In genomic region chr9:32544731-32545661, GRCm38 (mm10) we compare ENCODE assay signal across 8 mouse cellular contexts. TPM values are rescaled to one million over a fixed set of nuclear protein-coding genes. Genes with fewer than 3 reads are reported as not detected.
A peak's percentile ranks its signal among the peaks of the same experiment; 100 is the strongest.
DNase-seq lines count a peak whose midpoint lies in the region; ATAC-seq and TF ChIP-seq lines count a peak whose summit lies in the region.

No protein-coding gene starts in this region.

- TF ChIP-seq POLR2A in thymus, adult 2 months (IDR thresholded peaks at IDR 0.05; ENCODE audit: control insufficient read depth, extremely low read depth, insufficient read depth, low read length, poor library complexity), result no peak

- peaks cover 24% of the 10 kb centered on the region for H3K4me1 ChIP-seq in thymus, adult 2 months (replicated peaks; ENCODE audit: control insufficient read depth, insufficient read depth, low read length)
- peaks cover 74% of the 10 kb centered on the region for H3K4me1 ChIP-seq in limb, embryonic 10.5 days

- no peak for TF ChIP-seq CTCF in thymus, adult 2 months (IDR thresholded peaks at IDR 0.05; ENCODE audit: borderline replicate concordance, control insufficient read depth, extremely low read depth, insufficient read depth, low read length, poor library complexity)

- DNase-seq in thymus, postnatal 0 days (ENCODE audit: low spot score), result peak; percentile 13
- no peak for DNase-seq in thymus, adult 2 months
- peak; percentile 56 for DNase-seq in heart, postnatal 4 days
- DNase-seq in limb, embryonic 10.5 days (ENCODE audit: low spot score), result peak; percentile 70
- peak; percentile 61 for DNase-seq in neural tube, embryonic 10.5 days (ENCODE audit: extremely low spot score, low spot score)
- DNase-seq in layer of hippocampus, postnatal 36 days, result no peak

- no peak overlapping the region for H3K4me3 ChIP-seq in thymus, adult 2 months (ENCODE audit: control insufficient read depth, insufficient read depth, low read length)
- H3K4me3 ChIP-seq in limb, embryonic 10.5 days, result peak overlapping the region; percentile 98

- ATAC-seq in activated CD4-positive, CD25-positive, alpha-beta regulatory T cell, adult 4 months, result no peak
- ATAC-seq in megakaryocyte-erythroid progenitor cell, adult 5-6 weeks (replicated peaks; ENCODE audit: low FRiP score, low TSS enrichment, poor library complexity, severe bottlenecking), result no peak

- H3K36me3 ChIP-seq in thymus, adult 2 months (ENCODE audit: control insufficient read depth, insufficient read depth, low read length), result no peaks in the 10 kb centered on the region
- no peaks in the 10 kb centered on the region for H3K36me3 ChIP-seq in limb, embryonic 10.5 days

- H3K9me3 ChIP-seq in limb, embryonic 10.5 days (replicated peaks), result no peaks in the 10 kb centered on the region

- WGBS in thymus, adult 2 months, result 69% methylated on average over 40 of the region's 40 CpGs
- WGBS in limb, embryonic 10.5 days, result under 1% methylated on average over 40 of the region's 40 CpGs

- 0 out of 2 replicates have a peak, but pooled peaks cover 4% of the 10 kb centered on the region for H3K27me3 ChIP-seq in thymus, adult 2 months (ENCODE audit: control insufficient read depth, insufficient read depth, low read length)
- H3K27me3 ChIP-seq in limb, embryonic 10.5 days (ENCODE audit: low read depth, poor library complexity, severe bottlenecking), result no peaks in the 10 kb centered on the region; the same call in 1 of the 2 replicates

- H3K27ac ChIP-seq in thymus, adult 2 months (ENCODE audit: control insufficient read depth, insufficient read depth, low read length), result no peak overlapping the region
- H3K27ac ChIP-seq in limb, embryonic 10.5 days, result peak overlapping the region; percentile 99

RNA-seq across cellular contexts. Expression of gene Fli1, which starts 2.3 kb away (rescaled TPM):
- 50.6 and 53.5 TPM in 2 replicates for polyA plus RNA-seq in thymus, postnatal 0 days (2015; fragmentation: Nextera tagmentation; extraction: Ambion mirVana)
- 28.5 and 33.9 TPM in 2 replicates for polyA plus RNA-seq in thymus, adult 2 months (2012; rRNA removed)
- total RNA-seq in heart, postnatal 4 days (2021), result 10 to 100 TPM; 38.9 to 41.1 TPM
- polyA plus RNA-seq in limb, embryonic 10.5 days (2016; fragmentation: Nextera tagmentation; extraction: Ambion mirVana), result 50.6 and 71.2 TPM in 2 replicates
- polyA plus RNA-seq in activated CD4-positive, CD25-positive, alpha-beta regulatory T cell, adult 4 months (2017; shearing (Covaris generic)), result 100 to 1,000 TPM; 114 to 122 TPM
- total RNA-seq in layer of hippocampus, postnatal 36 days (2021), result 1 to 10 TPM; 5.4 to 6.3 TPM
- 8.9 and 18.6 TPM in 2 replicates for total RNA-seq in megakaryocyte-erythroid progenitor cell, adult 5-6 weeks (2014; fragmentation: Nextera tagmentation)
- total RNA-seq in megakaryocyte-erythroid progenitor cell, adult 5-6 weeks (2017), result 17.7 and 38.1 TPM in 2 replicates

Comparison
In these comparisons a context has a peak if more than half of its experiments do, and no peak if none do; other contexts are left out.
1. DNase-seq: peak in thymus, postnatal 0 days (single experiment), heart, postnatal 4 days (single experiment), limb, embryonic 10.5 days (single experiment) and neural tube, embryonic 10.5 days (single experiment); none in thymus, adult 2 months (single experiment) and layer of hippocampus, postnatal 36 days (0 of 2).